Mouse (Mus musculus): ENCODE measurements around the gene Tdrd1.

Tdrd1 gene

GRCm38 (mm10) chr19:56910561-56910960 is 84.6 kb downstream of the Tdrd1 start:
- DNase-seq (ENCODE audit: low spot score): no peak

GRCm38 (mm10) chr19:56913761-56914160 is 87.8 kb downstream of the Tdrd1 start:
- DNase-seq (ENCODE audit: low spot score): no peak

- DNase-seq (ENCODE audit: low spot score): no peak
Observed at GRCm38 (mm10) chr19:56914658-56915057, 88.6 kb downstream of the Tdrd1 start.

- DNase-seq (ENCODE audit: low spot score): no peak
Observed at GRCm38 (mm10) chr19:56915084-56915483, 89.1 kb downstream of the Tdrd1 start.
